Mouse (Mus musculus) spleen, postnatal 0 days (tissue): ENCODE results near the gene Olfr910. TPM values are rescaled to one million over a fixed set of nuclear protein-coding genes. Genes with fewer than 3 reads are reported as not detected.

ENCODE experiments used
- polyA plus RNA-seq: library from polyadenylated mRNA; unstranded; fragments of >200 nt; fragmentation: Nextera tagmentation; extraction: Ambion mirVana; gene quantifications from 2 replicates; pipeline ENCODE4 v1.2.1, GENCODE M21; 2015

The Olfr910 gene
- polyA plus RNA-seq: not detected in 2 replicates

DNA sequence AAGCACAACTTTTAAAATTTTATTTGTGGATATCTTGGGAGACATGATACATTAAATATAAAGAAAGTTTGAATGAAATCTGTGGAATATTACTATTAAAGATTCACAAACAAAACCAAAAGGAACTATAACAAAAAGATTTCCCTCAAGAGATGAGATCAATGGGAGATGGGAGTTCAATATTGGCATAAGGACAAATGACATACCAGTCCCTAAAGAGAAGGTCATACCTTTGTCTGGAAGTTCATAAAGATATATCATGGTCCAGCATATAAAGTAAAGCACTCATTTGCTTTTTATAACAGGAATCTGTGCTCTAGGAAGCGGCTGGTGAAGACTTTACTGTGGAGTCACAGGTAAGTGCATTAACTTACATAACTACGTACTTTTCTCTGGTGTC, at the start of gene Olfr910:
Olfr910 (plus strand) TSS at position 301 of the 400 bp plus-strand sequence.

GRCm38 (mm10) chr9:38495501-38495900, 42.1 kb upstream of the Olfr910 start, which contains the start of gene Olfr907:
Gene Olfr907 (plus strand): TSS chr9:38495801.

GRCm38 (mm10) chr9:38521280-38521679, 16.4 kb upstream of the Olfr910 start, which contains the start of gene Olfr911-ps1:
Gene Olfr911-ps1 (plus strand): TSS chr9:38521580.

GRCm38 (mm10) chr9:38579878-38580277, 42.2 kb downstream of the Olfr910 start, which contains the start of gene Olfr912:
Gene Olfr912 (plus strand): TSS chr9:38580178.

Other genes with a start within 250 kb of the Olfr910 start
- gene Olfr896-ps1, start 246.7 kb upstream of the Olfr910 start, polyA plus RNA-seq: not detected in 2 replicates
- not detected in 2 replicates for gene Olfr25, start 208.8 kb upstream of the Olfr910 start, polyA plus RNA-seq
- gene Olfr898, start 189.4 kb upstream of the Olfr910 start, polyA plus RNA-seq: not detected in 2 replicates
- not detected in 2 replicates for gene Olfr250, start 171.0 kb upstream of the Olfr910 start, polyA plus RNA-seq
- not detected in 2 replicates for gene Olfr251, start 160.8 kb upstream of the Olfr910 start, polyA plus RNA-seq
- not detected in 2 replicates for gene Olfr147, start 136.2 kb upstream of the Olfr910 start, polyA plus RNA-seq
- gene Olfr901, start 108.4 kb upstream of the Olfr910 start, polyA plus RNA-seq: not detected in 2 replicates
- not detected in 2 replicates for gene Olfr902, start 90.2 kb upstream of the Olfr910 start, polyA plus RNA-seq
- gene Olfr904, start 74.7 kb upstream of the Olfr910 start, polyA plus RNA-seq: not detected in 2 replicates
- gene Olfr905, start 66.7 kb upstream of the Olfr910 start, polyA plus RNA-seq: not detected in 2 replicates
- gene Olfr906, start 50.8 kb upstream of the Olfr910 start, polyA plus RNA-seq: not detected in 2 replicates
- not detected in 2 replicates for gene Olfr907, start 42.0 kb upstream of the Olfr910 start, polyA plus RNA-seq
- gene Olfr911-ps1, start 16.3 kb upstream of the Olfr910 start, polyA plus RNA-seq: not detected in 2 replicates
- gene Olfr912, start 42.3 kb downstream of the Olfr910 start, polyA plus RNA-seq: not detected in 2 replicates
- gene Olfr913, start 54.9 kb downstream of the Olfr910 start, polyA plus RNA-seq: not detected in 2 replicates
- gene Olfr914, start 67.3 kb downstream of the Olfr910 start, polyA plus RNA-seq: not detected in 2 replicates
- not detected in 2 replicates for gene Olfr916, start 122.0 kb downstream of the Olfr910 start, polyA plus RNA-seq
- not detected in 2 replicates for gene Olfr917, start 128.0 kb downstream of the Olfr910 start, polyA plus RNA-seq
- not detected in 2 replicates for gene Olfr918, start 136.8 kb downstream of the Olfr910 start, polyA plus RNA-seq
- not detected in 2 replicates for gene Olfr919, start 165.8 kb downstream of the Olfr910 start, polyA plus RNA-seq
- 13.1 and 19.9 TPM in 2 replicates for gene Vwa5a, start 180.4 kb downstream of the Olfr910 start, polyA plus RNA-seq
- gene Olfr920, start 214.4 kb downstream of the Olfr910 start, polyA plus RNA-seq: 0.22 and 0.38 TPM in 2 replicates
- not detected in 2 replicates for gene Olfr921, start 235.2 kb downstream of the Olfr910 start, polyA plus RNA-seq